Mouse (Mus musculus) forebrain, postnatal 0 days (tissue): ENCODE measurements around the gene Gpam. TPM values are rescaled to one million over a fixed set of nuclear protein-coding genes. Genes with fewer than 3 reads are reported as not detected.

ENCODE experiments used
- ATAC-seq: fragments of 200-750 bp; cut with Nextera tagmentation; 2 replicates; pipeline ENCODE4 v1.8.0; 2017; ENCODE audit warnings: mild to moderate bottlenecking, moderate library complexity
- DNase-seq: peaks from one replicate; pipeline ENCODE4 v3.0.0-alpha.2; 2015
- H3K27ac ChIP-seq: fragments of 300-500 bp; sonication (generic); 2 replicates; pipeline ENCODE4 v1.5.1; 2014; ENCODE audit warnings: low read depth, mild to moderate bottlenecking, antibody characterized with exemption, low read length, moderate library complexity, mixed read lengths
- H3K27me3 ChIP-seq: fragments of 300-500 bp; sonication (generic); 2 replicates; pipeline ENCODE4 v1.6.1; 2014; ENCODE audit warnings: mild to moderate bottlenecking, low read length, mixed read lengths; ENCODE audit not compliant: insufficient read depth
- H3K36me3 ChIP-seq: fragments of 300-500 bp; sonication (generic); 2 replicates; pipeline ENCODE4 v1.6.1; 2014; ENCODE audit warnings: mild to moderate bottlenecking, moderate library complexity; ENCODE audit not compliant: insufficient read depth
- H3K4me1 ChIP-seq: fragments of 300-500 bp; sonication (generic); 2 replicates; pipeline ENCODE4 v1.6.1; 2014; ENCODE audit warnings: antibody characterized with exemption; ENCODE audit not compliant: insufficient read depth
- H3K4me2 ChIP-seq: fragments of 300-500 bp; sonication (generic); 2 replicates; pipeline ENCODE4 v1.6.1; 2014; ENCODE audit warnings: low read depth, mild to moderate bottlenecking, moderate library complexity
- H3K4me3 ChIP-seq: fragments of 300-500 bp; sonication (generic); 2 replicates; pipeline ENCODE4 v1.5.1; 2014; ENCODE audit warnings: low read depth, low read length, mixed read lengths
- H3K9ac ChIP-seq: fragments of 300-500 bp; sonication (generic); 2 replicates; pipeline ENCODE4 v1.6.1; 2014; ENCODE audit warnings: mild to moderate bottlenecking
- H3K9me3 ChIP-seq: fragments of 300-500 bp; sonication (generic); 2 replicates; pipeline ENCODE4 v1.6.1; 2016; ENCODE audit warnings: low read length
- CTCF ChIP-seq: sonication (generic); IDR thresholded peaks from 2 replicates; pipeline ENCODE4 v1.5.1; 2016; ENCODE audit warnings: antibody characterized with exemption, control low read depth, low read depth
- WGBS: fragments of 180-500 bp; shearing (Covaris S2); extraction: QIAGEN DNeasy Blood & Tissue Kit; methylation state at CpG from one replicate; pipeline ENCODE4 v1.1.7; 2014; 5-methylcytosine and 5-hydroxymethylcytosine counted together
- polyA plus RNA-seq: library from polyadenylated mRNA; unstranded; fragments of >200 nt; fragmentation: Nextera tagmentation; extraction: Ambion mirVana; gene quantifications from 2 replicates; pipeline ENCODE4 v1.2.1, GENCODE M21; 2015
- total RNA-seq: library from RNA; depleted of rRNA; stranded (reverse); fragments of >200 nt; gene quantifications from 2 replicates; pipeline ENCODE4 v1.2.3, GENCODE M21; 2014

Gene Gpam
- total and polyA plus RNA-seq, 2 experiments from 2014 or later: 20.6 to 58.6 TPM

GRCm38 (mm10) chr19:55117059-55117815 is 9.8 kb downstream of the Gpam start:
- DNase-seq: no peak
- 61% methylated on average over 6 of the region's 6 CpGs for WGBS
- TF ChIP-seq CTCF: no peak
- no peak overlapping the region for H3K9ac ChIP-seq
- H3K36me3 ChIP-seq: no peaks in the 10 kb centered on the region
- no peaks in the 10 kb centered on the region for H3K9me3 ChIP-seq
- H3K4me3 ChIP-seq: no peak overlapping the region
- ATAC-seq: no peak
- 0 out of 2 replicates have a peak, but pooled peaks cover 4% of the 10 kb centered on the region for H3K4me1 ChIP-seq
- H3K27ac ChIP-seq: no peak overlapping the region
- H3K27me3 ChIP-seq: no peaks in the 10 kb centered on the region
- H3K4me2 ChIP-seq: no peak overlapping the region

DNA sequence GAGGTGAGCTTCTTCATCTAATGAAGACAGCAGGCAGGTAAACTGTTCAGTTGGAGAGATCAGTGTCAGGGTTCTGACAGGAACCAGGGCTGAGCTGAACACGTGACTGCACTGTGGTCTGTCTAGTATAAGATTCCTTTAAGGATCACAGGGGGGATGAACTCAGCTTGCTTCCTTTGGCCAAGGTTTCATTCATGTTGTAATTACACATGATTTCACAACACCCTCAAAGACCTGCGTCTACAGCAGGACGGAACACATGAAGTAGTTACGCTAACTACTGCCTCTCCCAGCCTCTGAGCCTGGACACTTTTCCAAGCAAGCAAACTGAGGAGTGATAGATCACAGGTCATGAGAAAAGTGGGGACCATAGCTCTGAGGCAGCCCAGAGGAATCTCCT is 11.5 kb downstream of the Gpam start:
- Histone ChIP-seq H3K27me3 (no peaks in the 10 kb centered on the region), H3K36me3 (no peaks in the 10 kb centered on the region), H3K27ac (no peak overlapping the region), H3K9ac (no peak overlapping the region), H3K4me1 (no peaks in the 10 kb centered on the region), H3K4me3 (no peak overlapping the region), H3K9me3 (no peaks in the 10 kb centered on the region), H3K4me2 (no peak overlapping the region)
- no peak for TF ChIP-seq CTCF
- DNase-seq: no peak
- 79% methylated on average over 4 of the region's 4 CpGs for WGBS
- no peak for ATAC-seq

- DNase-seq (no peak), ATAC-seq (no peak)
- Histone ChIP-seq H3K27me3 (no peaks in the 10 kb centered on the region), H3K4me2 (no peak overlapping the region), H3K36me3 (no peaks in the 10 kb centered on the region), H3K4me3 (no peak overlapping the region), H3K27ac (no peak overlapping the region), H3K4me1 (no peaks in the 10 kb centered on the region), H3K9me3 (no peaks in the 10 kb centered on the region), H3K9ac (no peak overlapping the region)
- TF ChIP-seq CTCF: no peak
- 93% methylated on average over 5 of the region's 5 CpGs for WGBS
Measured at GRCm38 (mm10) chr19:55114825-55115395, 12.1 kb downstream of the Gpam start.

- H3K4me3 ChIP-seq: no peak overlapping the region
- no peak overlapping the region for H3K9ac ChIP-seq
- no peaks in the 10 kb centered on the region for H3K4me1 ChIP-seq
- H3K27me3 ChIP-seq: no peaks in the 10 kb centered on the region
- H3K27ac ChIP-seq: no peak overlapping the region
- H3K36me3 ChIP-seq: no peaks in the 10 kb centered on the region
- H3K4me2 ChIP-seq: no peak overlapping the region
- no peak for DNase-seq
- TF ChIP-seq CTCF: no peak
- no peak for ATAC-seq
- H3K9me3 ChIP-seq: no peaks in the 10 kb centered on the region
- 85% methylated on average over 3 of the region's 3 CpGs for WGBS
Measured at GRCm38 (mm10) chr19:55107896-55108295, 19.1 kb downstream of the Gpam start.

DNA sequence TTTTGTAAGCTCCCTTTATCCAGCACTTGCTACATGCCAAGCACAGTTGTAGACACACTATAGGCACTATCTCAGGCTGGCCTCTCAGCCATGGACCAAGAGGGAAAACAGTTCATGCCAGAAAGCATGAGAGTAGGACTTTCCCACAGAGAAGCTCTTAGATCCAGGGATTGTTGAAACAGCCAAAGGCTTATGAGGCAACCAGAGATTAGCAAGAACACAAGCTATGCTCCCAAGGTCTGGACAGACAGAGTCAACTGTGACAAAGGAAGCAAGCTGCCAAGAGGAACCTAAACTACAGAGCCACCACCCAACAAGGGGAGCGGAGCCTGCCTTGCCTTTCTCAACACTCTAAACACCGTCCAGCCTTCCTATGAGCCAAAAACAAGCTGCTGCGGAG is 21.1 kb downstream of the Gpam start:
- no peak overlapping the region for H3K27ac ChIP-seq
- H3K4me3 ChIP-seq: no peak overlapping the region
- H3K4me1 ChIP-seq: no peaks in the 10 kb centered on the region
- 96% methylated on average over 3 of the region's 3 CpGs for WGBS
- ATAC-seq (no peak), DNase-seq (no peak)
- H3K9me3 ChIP-seq: no peaks in the 10 kb centered on the region
- H3K9ac ChIP-seq: no peak overlapping the region
- H3K36me3 ChIP-seq: no peaks in the 10 kb centered on the region
- H3K4me2 ChIP-seq: no peak overlapping the region
- TF ChIP-seq CTCF: no peak
- no peaks in the 10 kb centered on the region for H3K27me3 ChIP-seq

- no peak for TF ChIP-seq CTCF
- Histone ChIP-seq H3K4me3 (no peak overlapping the region), H3K4me2 (no peak overlapping the region), H3K27me3 (no peaks in the 10 kb centered on the region), H3K36me3 (no peaks in the 10 kb centered on the region), H3K9ac (no peak overlapping the region), H3K27ac (no peak overlapping the region), H3K9me3 (no peaks in the 10 kb centered on the region), H3K4me1 (0 out of 2 replicates have a peak, but pooled peaks cover 7% of the 10 kb centered on the region)
- ATAC-seq (no peak), DNase-seq (peak; percentile 22)
- WGBS: 61% methylated on average over 11 of the region's 11 CpGs
Measured at GRCm38 (mm10) chr19:55103081-55103830, 23.8 kb downstream of the Gpam start.

- DNase-seq: no peak
- TF ChIP-seq CTCF: no peak
- H3K27ac ChIP-seq: no peak overlapping the region
- no peak for ATAC-seq
- no peaks in the 10 kb centered on the region for H3K27me3 ChIP-seq
- 0 out of 2 replicates have a peak, but pooled peaks cover 9% of the 10 kb centered on the region for H3K4me1 ChIP-seq
- no peak overlapping the region for H3K9ac ChIP-seq
- H3K4me2 ChIP-seq: no peak overlapping the region
- no peak overlapping the region for H3K4me3 ChIP-seq
- 86% methylated on average over 4 of the region's 4 CpGs for WGBS
- no peaks in the 10 kb centered on the region for H3K36me3 ChIP-seq
- no peaks in the 10 kb centered on the region for H3K9me3 ChIP-seq
Measured at GRCm38 (mm10) chr19:55101659-55102058, 25.4 kb downstream of the Gpam start.
